Mouse (Mus musculus) lung, postnatal 10 days (tissue): ENCODE measurements around the gene Sdc3.

ENCODE experiments used
- DNase-seq: peaks from one replicate; pipeline ENCODE4 v3.0.0; 2021

Sdc3 gene

GRCm38 (mm10) chr4:130792376-130793179 is at the start of gene Sdc3:
Gene Sdc3 (plus strand): TSS chr4:130792537.
- DNase-seq = peak; percentile 55

- DNase-seq = no peak
Observed at GRCm38 (mm10) chr4:130744058-130744457, 48.3 kb upstream of the Sdc3 start.

GRCm38 (mm10) chr4:130745561-130746306 is 46.6 kb upstream of the Sdc3 start:
- DNase-seq = no peak

GRCm38 (mm10) chr4:130749566-130749965 is 42.8 kb upstream of the Sdc3 start:
- no peak for DNase-seq

GRCm38 (mm10) chr4:130751966-130752365 is 40.4 kb upstream of the Sdc3 start:
- no peak for DNase-seq

- no peak for DNase-seq
Observed at GRCm38 (mm10) chr4:130752591-130752990, 39.7 kb upstream of the Sdc3 start.

- DNase-seq = no peak
Observed at GRCm38 (mm10) chr4:130753755-130754154, 38.6 kb upstream of the Sdc3 start.

GRCm38 (mm10) chr4:130754776-130755175 is 37.6 kb upstream of the Sdc3 start:
- no peak for DNase-seq

- DNase-seq = no peak
Observed at GRCm38 (mm10) chr4:130759875-130760274, 32.5 kb upstream of the Sdc3 start.

GRCm38 (mm10) chr4:130761809-130762208 is 30.5 kb upstream of the Sdc3 start:
- peak; percentile 21 for DNase-seq

- no peak for DNase-seq
Observed at GRCm38 (mm10) chr4:130765399-130766160, 26.8 kb upstream of the Sdc3 start.

GRCm38 (mm10) chr4:130766387-130766786 is 25.9 kb upstream of the Sdc3 start:
- DNase-seq = no peak

GRCm38 (mm10) chr4:130766926-130767325 is 25.4 kb upstream of the Sdc3 start:
- DNase-seq = no peak

GRCm38 (mm10) chr4:130773899-130774298 is 18.4 kb upstream of the Sdc3 start:
- no peak for DNase-seq

- DNase-seq = no peak
Observed at GRCm38 (mm10) chr4:130774822-130775221, 17.5 kb upstream of the Sdc3 start.

GRCm38 (mm10) chr4:130777647-130778046 is 14.7 kb upstream of the Sdc3 start:
- DNase-seq = no peak

GRCm38 (mm10) chr4:130779037-130779436 is 13.3 kb upstream of the Sdc3 start:
- DNase-seq = no peak

GRCm38 (mm10) chr4:130782492-130782891 is 9.8 kb upstream of the Sdc3 start:
- DNase-seq = no peak

GRCm38 (mm10) chr4:130784755-130785154 is 7.6 kb upstream of the Sdc3 start:
- DNase-seq = peak; percentile 76

- DNase-seq = no peak
Observed at GRCm38 (mm10) chr4:130787530-130787929, 4.8 kb upstream of the Sdc3 start.

- DNase-seq = peak; percentile 90
Observed at GRCm38 (mm10) chr4:130790180-130790579, 2.2 kb upstream of the Sdc3 start.

- DNase-seq = no peak
Observed at GRCm38 (mm10) chr4:130791811-130792375, 444 bp upstream of the Sdc3 start.

GRCm38 (mm10) chr4:130793180-130793501 is 804 bp downstream of the Sdc3 start:
- no peak for DNase-seq
